Mouse (Mus musculus) mesoderm, embryonic 11.5 days (tissue): ENCODE measurements around the gene Oit3.
A peak's percentile ranks its signal among the peaks of the same experiment; 100 is the strongest.
"Not testable (repeated sequence)": the region's sequence is repeated elsewhere in the genome, so short reads cannot be mapped to it uniquely, and the experiment has no call there.

Experiments used
- DNase-seq: peaks from one replicate; pipeline ENCODE4 v3.0.0-alpha.2; 2012; ENCODE audit warnings: low read depth, low spot score

Oit3 gene

DNA sequence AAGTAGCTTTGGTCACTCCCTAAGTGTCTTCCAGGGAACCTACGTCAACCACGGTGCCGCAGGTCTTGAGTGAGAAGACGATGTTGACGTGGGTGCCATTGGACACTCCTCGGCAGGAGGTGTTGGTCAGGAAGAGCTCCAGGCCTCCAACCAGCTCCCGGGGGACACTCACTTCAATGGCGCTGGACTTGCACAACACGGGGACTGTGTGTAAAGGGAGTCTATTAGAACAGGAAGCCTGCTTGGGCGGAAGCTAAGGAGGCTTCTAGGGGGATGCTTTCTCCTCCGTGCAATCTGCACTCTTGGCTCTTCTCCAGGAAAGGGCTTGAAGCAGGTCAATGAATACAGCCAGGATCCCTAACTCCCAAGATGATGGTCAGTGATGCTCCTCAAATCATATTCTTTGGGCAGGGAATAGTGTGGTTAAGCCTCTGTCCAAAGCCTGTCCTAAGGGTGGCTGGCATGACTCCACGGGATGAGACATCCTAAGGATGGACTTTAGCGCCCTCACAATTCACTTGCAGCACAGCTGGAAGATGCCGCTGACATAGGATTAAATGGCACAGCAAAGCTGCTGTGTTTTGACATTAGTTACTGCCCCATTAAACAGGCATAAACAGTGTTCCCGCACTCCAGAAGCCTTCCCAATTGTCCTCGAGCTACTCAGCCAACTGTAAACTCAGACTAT lies 12.0 kb downstream of the Oit3 start:
- no peak for DNase-seq

GRCm38 (mm10) chr10:59426371-59426770 lies 15.2 kb downstream of the Oit3 start:
- DNase-seq: no peak

DNA sequence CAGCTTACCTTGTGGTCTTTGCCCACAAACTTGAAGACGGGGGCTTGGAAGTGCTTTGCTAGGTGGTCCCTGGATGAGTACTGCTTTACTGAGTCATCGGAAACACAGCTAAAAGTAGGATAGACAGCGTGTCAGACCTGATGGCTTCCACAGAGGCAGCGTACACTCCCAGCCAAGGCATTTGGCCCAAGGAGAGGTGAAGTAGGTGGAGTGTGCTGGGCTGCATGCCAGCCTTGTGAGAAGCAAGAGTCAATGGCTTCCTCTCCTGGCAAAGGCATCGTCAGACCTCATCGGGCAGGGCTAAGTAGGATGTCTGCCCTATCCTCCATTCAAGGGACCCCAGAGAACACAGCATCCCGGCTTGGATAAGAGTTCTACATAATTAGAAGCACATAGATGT lies 16.2 kb downstream of the Oit3 start:
- no peak for DNase-seq

DNA sequence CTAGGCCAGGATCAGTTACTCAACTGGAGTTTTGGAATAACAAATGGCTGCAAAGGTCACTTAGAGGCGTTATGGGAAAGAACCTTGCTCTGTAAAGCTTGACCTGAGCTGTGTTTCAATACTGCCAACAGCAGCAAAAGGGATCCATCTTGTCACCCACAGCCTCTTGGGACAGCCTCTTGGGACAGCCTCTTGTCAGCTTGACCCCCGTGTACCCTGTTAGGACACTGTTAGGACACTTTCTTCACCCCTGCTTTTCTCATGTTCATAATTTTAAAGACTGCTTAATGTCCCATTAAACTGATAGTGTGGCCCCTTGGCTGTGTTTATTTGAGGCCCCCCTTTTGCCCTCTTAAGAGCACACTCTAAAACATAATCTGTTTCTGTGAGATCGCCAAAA lies 17.1 kb downstream of the Oit3 start:
- no peak for DNase-seq

DNA sequence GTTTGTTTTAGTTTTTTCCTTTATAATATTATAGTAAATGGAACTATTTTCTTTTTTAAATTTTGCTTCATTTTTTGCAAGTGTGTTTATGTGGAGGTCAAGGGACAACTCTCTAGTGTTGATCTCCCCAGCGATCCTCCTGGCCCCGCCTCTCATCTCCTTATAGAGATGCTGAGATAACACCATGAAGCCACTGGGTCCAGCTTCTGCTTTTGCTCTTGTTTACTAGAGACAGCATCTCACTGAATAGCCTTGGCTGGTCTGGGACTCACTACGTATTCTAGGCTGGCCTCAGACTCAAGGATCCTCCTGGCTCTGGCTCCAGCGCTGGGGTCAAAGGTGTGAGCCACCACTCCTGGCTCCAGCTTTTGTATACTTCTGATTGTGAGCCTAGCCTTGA lies 22.1 kb downstream of the Oit3 start:
- no peak for DNase-seq

DNA sequence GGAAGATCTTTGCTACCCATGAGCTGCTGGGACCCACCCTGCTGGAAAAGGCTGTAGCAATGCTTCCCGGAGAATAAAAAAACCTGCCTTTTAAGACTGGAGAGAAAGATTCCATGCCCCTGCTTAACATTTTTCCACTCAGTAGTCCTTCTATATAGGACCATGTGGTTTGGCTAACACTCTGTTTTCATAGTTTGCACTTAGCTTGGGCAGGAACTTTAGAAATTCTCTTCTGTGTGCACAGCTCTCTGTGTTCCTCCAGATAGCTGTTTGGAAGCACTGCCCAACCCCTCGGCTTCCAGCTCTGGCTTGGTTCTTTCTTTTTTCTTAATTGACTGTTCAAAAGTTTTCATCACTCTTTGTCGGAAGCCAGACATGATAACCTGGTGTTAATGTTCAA lies 25.0 kb downstream of the Oit3 start:
- no peak for DNase-seq

- DNase-seq: no peak
Measured at GRCm38 (mm10) chr10:59413711-59414110, 27.9 kb downstream of the Oit3 start.

GRCm38 (mm10) chr10:59410264-59410663 lies 31.3 kb downstream of the Oit3 start:
- DNase-seq: no peak

DNA sequence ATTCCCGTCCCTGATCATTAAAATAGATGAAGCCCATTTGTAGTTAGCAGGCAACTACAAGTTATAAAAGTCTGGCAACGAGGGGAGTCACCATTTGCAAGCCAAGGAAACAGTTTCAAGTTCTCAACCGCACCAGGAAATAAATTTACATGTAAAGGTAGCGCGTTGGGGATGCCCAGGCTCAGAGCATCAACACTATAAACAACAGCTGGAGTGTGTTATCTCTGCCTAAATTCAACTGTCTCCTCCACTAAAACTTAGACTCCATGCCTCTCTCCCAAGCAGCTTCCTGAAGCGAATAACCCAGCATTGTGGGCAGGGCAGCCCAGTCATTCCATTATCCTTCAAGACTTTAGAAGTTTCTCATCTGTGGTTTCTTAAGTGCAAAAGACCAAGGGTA lies 33.1 kb downstream of the Oit3 start:
- no peak for DNase-seq

DNA sequence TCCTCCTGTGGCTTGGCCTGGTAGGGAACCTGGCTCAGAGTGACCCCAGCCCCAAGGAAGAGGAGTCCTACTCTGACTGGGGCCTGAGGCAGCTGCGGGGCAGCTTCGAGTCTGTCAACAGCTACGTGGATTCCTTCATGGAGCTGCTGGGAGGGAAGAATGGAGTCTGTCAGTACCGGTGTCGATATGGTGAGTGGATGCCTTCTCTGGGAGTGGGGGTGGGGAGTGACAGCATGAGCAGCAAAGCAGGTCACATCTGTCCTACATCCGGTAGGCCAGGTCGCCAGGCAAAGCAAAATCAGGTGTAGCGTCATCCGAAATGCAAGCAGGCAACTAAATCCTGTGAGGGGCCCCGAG lies 37.8 kb downstream of the Oit3 start:
- DNase-seq: no peak

DNA sequence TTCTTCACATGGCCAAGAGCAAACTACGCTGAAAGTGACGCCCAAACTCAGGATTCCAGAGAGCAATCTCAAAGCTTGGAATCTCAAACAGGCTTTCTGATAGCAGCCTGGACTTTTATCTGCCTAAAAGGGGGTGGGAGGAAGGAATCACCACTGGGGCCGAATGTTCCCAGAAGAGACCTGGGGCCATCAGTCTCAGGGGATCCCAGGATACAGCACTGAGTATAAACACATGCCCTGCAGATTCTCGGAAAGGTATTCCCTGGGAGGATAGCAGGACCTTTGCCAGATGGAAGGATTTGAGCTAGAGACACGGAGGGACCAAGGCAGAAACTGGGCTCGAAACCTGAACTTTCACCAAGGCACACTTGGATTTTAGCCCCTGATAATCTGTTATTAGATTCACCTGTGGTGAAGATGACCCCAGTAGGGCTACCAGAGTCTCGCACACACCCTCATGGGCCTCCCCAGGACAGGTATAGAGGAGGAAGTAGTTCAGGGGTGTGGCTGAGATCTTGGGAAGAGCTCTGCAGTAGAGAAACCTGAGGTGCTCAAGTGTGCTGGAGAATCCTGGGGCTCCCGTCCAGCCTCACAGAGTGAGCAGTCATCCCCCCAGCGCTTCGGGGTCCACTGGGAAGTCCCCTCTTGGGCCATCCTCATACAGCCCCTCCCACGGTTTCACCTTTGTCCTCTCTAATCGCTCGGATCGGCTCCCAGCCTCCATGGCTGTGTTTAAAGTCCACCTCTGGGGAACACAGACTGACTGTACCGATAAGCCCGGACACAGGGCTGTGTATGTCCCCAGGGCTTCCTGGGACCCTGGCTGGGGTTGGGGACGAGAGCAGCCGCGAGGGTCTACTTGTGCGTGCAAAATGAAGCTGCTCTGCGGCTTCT lies 38.4 kb downstream of the Oit3 start, which contains the start of gene Pla2g12b:
TSS of gene Pla2g12b (plus strand) at position 762 of the 894 bp plus-strand sequence.
- DNase-seq: no peak

- DNase-seq: not testable (repeated sequence)
Measured at GRCm38 (mm10) chr10:59395461-59395860, 46.1 kb downstream of the Oit3 start, which contains the start of gene Gm10273. TSS of gene Gm10273 (plus strand) at chr10:59395632.

GRCm38 (mm10) chr10:59391907-59392306 lies 49.7 kb downstream of the Oit3 start:
- DNase-seq: no peak

DNA sequence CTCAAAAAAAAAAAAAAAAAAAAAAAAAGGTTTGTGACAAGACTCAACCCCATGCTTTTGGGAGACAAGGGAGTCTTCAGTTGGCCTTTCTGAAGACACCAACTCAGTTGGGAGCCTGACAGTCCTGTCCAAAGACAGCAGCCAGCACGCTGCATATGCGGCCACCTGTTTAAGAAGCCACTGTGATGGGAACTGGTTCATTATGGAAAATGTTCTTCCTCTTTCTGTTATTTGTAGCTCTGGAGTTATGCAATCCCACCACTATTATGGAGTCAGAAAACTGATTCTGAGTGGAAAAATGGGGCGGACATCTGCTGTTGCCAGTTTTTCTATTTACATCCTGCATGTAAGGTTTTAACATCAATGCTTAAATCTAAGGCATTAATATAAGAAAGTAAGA lies 51.9 kb downstream of the Oit3 start:
- no peak for DNase-seq

DNA sequence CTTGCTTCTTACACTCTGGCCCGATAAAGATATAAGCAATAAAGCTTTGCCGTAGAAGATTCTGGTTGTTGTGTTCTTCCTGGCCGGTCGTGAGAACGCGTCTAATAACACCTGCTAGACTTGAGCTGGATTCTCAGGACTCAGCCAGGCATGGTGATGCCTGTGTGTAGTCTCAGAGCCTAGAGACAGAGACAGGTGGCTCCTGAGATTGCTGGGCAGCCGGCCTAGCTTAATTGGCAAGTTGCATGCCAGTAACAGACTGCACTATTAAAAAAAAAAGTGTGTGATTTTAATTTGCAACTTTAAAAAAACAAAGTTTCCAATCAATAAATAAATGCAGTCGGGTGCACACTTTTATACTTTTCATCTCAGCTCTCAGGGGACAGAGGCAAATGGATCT lies 54.6 kb downstream of the Oit3 start:
- DNase-seq: no peak

- peak; percentile 17 for DNase-seq
Measured at GRCm38 (mm10) chr10:59381563-59381962, 60.0 kb downstream of the Oit3 start.

- no peak for DNase-seq
Measured at GRCm38 (mm10) chr10:59380411-59380821, 61.2 kb downstream of the Oit3 start.

- DNase-seq: no peak
Measured at GRCm38 (mm10) chr10:59379927-59380326, 61.7 kb downstream of the Oit3 start.

DNA sequence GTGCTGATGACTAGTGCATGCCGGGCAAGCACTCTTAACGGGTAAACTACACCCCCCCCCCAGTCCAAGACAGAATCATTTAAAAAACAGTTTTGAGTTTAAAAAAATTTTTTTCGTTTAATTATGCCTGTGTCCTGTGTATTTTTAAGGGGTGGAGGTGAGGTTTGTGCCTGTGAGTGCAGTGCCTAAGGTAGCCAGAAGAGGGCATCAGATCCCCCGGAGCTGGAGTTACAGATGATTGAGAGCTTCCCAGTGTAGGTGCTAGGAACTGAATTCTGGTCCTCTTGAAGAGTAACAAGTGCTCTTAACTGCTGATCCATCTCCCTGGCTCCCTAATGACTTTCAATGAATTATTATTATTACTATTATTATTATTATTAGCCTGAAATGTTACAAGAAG lies 62.9 kb downstream of the Oit3 start:
- DNase-seq: no peak

GRCm38 (mm10) chr10:59377906-59378305 lies 63.7 kb downstream of the Oit3 start:
- no peak for DNase-seq
